Mouse (Mus musculus) kidney, embryonic 15.5 days (tissue): ENCODE measurements at regions not wholly inside any gene's neighbourhood (a gene's known extent, or its start where the extent isn't known, plus 50 kb on each side); places are given as distances from the start of the nearest gene placed in this dataset.
A peak's percentile ranks its signal among the peaks of the same experiment; 100 is the strongest.

Experiments
- ATAC-seq: fragments of 200-750 bp; cut with Nextera tagmentation; replicated peaks from 2 replicates; pipeline ENCODE4 v1.8.0; 2017; ENCODE audit warnings: moderate TSS enrichment; ENCODE audit not compliant: low FRiP score
- H3K27ac ChIP-seq: fragments of 300-500 bp; sonication (generic); 2 replicates; pipeline ENCODE4 v1.5.1; 2015; ENCODE audit warnings: mild to moderate bottlenecking, inconsistent platforms
- H3K27me3 ChIP-seq: fragments of 300-500 bp; sonication (generic); 2 replicates; pipeline ENCODE4 v1.6.1; 2015; ENCODE audit warnings: inconsistent platforms
- H3K36me3 ChIP-seq: fragments of 300-500 bp; sonication (generic); 2 replicates; pipeline ENCODE4 v1.6.1; 2015; ENCODE audit warnings: inconsistent platforms
- H3K4me1 ChIP-seq: fragments of 300-500 bp; sonication (generic); 2 replicates; pipeline ENCODE4 v1.6.1; 2015; ENCODE audit warnings: inconsistent platforms
- H3K4me2 ChIP-seq: fragments of 300-500 bp; sonication (generic); 2 replicates; pipeline ENCODE4 v1.6.1; 2015; ENCODE audit warnings: moderate library complexity, mild to moderate bottlenecking, inconsistent platforms
- H3K4me3 ChIP-seq: fragments of 300-500 bp; sonication (generic); replicated peaks from 2 replicates; pipeline ENCODE4 v1.5.1; 2015; ENCODE audit warnings: mild to moderate bottlenecking, inconsistent platforms
- H3K9ac ChIP-seq: fragments of 300-500 bp; sonication (generic); 2 replicates; pipeline ENCODE4 v1.6.1; 2015; ENCODE audit warnings: mild to moderate bottlenecking, inconsistent platforms
- H3K9me3 ChIP-seq: fragments of 300-500 bp; sonication (generic); replicated peaks from 2 replicates; pipeline ENCODE4 v1.6.1; 2016; ENCODE audit warnings: inconsistent platforms
- WGBS: fragments of 180-500 bp; shearing (Covaris S2); methylation state at CpG from one replicate; pipeline ENCODE4 v1.1.7; 2015; ENCODE audit warnings: mixed read lengths; 5-methylcytosine and 5-hydroxymethylcytosine counted together

DNA sequence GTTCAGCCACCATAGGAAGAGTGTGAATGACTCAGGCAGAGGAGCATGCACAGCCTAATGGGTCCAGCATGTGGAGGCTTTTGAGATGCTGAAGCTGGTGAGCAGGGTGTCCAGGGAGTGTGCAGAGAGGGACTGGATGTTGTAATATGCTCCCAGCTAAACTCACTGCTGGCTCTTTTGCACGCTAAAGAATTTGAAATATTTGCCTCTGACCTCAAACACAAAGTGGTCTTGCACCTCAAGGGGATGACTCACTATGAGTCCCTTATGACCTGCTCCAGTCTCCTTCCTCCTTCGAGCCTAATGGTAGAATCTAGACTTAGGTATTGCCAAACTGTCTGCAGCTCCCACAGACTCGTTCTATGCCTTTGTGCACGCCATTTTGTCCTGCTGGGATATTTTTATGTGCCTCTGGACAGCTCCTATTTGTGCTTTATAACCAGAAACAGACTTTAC is 55.0 kb upstream of the Slit3 start:
- Histone ChIP-seq H3K9me3 (no peaks in the 10 kb centered on the region), H3K9ac (no peak overlapping the region), H3K27me3 (0 out of 2 replicates have a peak, but pooled peaks cover 1% of the 10 kb centered on the region), H3K4me2 (no peak overlapping the region), H3K4me1 (no peaks in the 10 kb centered on the region), H3K36me3 (no peaks in the 10 kb centered on the region), H3K4me3 (no peak overlapping the region), H3K27ac (no peak overlapping the region)
- no peak for ATAC-seq
- 37% methylated on average over 4 of the region's 4 CpGs for WGBS

DNA sequence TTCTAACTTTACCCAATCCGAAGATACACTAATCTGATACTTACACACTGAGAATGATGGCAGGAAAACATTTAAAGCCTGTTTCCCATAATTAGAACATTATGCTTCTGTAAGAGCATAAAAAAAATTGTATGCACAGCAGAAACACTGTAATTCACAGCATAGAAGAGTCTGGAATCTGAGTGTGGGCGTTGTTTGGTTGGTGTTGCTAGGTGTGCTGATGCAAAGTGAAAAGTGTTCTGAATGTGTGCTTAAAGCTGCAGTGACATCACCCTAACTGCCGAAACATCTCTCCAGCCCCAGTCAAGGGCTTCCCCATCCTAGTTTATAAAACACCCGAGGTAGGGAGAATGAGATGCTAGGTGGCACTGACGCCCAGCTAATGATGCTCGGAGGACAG is 63.2 kb upstream of the Slit3 start:
- H3K9me3 ChIP-seq: no peaks in the 10 kb centered on the region
- 79% methylated on average over 6 of the region's 6 CpGs for WGBS
- no peak overlapping the region for H3K4me2 ChIP-seq
- H3K9ac ChIP-seq: no peak overlapping the region
- ATAC-seq: no peak
- no peaks in the 10 kb centered on the region for H3K36me3 ChIP-seq
- no peak overlapping the region for H3K27ac ChIP-seq
- peaks cover 4% of the 10 kb centered on the region; the same call in 1 of the 2 replicates for H3K4me1 ChIP-seq
- H3K27me3 ChIP-seq: no peaks in the 10 kb centered on the region
- H3K4me3 ChIP-seq: no peak overlapping the region

DNA sequence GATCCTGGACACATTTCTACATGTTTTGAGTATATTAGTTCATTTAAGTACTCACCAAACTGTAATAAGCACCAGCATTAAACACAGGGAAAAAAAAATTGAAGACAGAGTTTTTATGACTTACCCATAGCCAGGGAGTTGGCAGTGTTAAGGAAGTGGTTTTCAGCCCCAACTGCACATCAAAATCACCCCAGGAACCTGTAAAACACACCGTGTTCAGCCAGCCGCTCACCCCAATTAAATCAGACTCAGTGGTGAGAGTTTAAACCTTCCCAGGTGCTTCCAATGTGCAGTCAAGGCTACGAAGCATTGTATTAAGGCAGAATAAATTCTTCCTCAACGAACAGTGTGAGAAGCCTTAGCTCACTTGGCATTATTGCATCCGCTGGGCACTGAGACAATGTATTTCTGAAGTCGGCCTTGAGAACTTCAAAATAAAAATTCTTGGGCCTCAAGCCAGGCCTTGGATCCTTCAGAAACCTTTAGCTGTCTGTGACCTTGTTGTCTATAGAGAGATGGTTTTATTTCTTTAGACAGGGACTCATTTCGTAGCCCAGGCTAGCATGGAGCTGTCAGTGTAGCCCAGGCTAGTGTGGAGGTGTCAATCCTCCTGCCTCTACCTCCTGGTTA is 65.4 kb upstream of the Slit3 start:
- no peak overlapping the region for H3K27ac ChIP-seq
- no peak for ATAC-seq
- H3K9ac ChIP-seq: no peak overlapping the region
- no peaks in the 10 kb centered on the region for H3K9me3 ChIP-seq
- H3K4me2 ChIP-seq: no peak overlapping the region
- 82% methylated on average over 7 of the region's 7 CpGs for WGBS
- H3K4me1 ChIP-seq: peaks cover 4% of the 10 kb centered on the region; the same call in 1 of the 2 replicates
- no peak overlapping the region for H3K4me3 ChIP-seq
- H3K36me3 ChIP-seq: no peaks in the 10 kb centered on the region
- H3K27me3 ChIP-seq: no peaks in the 10 kb centered on the region

DNA sequence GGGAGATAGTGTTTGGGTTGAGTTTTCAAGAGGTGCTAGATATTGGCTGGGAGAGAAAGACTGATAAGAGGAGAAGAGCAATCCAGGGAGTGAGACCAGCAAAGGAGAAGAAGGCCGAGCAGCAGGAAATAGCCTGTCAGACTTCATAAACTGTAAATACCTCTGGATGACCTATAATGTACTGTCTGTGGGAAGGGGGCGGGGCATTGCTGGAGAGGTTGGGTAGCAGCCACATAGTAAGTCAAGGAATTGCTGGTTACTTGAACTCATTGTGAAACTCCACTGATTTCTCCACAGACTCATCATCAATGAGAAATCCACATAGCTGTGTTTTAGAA is 67.4 kb upstream of the Slit3 start:
- Histone ChIP-seq H3K4me2 (no peak overlapping the region), H3K36me3 (no peaks in the 10 kb centered on the region), H3K9me3 (no peaks in the 10 kb centered on the region), H3K4me1 (peaks cover 10% of the 10 kb centered on the region; the same call in 1 of the 2 replicates), H3K4me3 (no peak overlapping the region), H3K9ac (no peak overlapping the region), H3K27me3 (no peaks in the 10 kb centered on the region), H3K27ac (0 out of 2 replicates have a peak overlapping the region, but pooled peaks have one; percentile 13)
- no peak for ATAC-seq
- WGBS: 44% methylated on average over 2 of the region's 2 CpGs

DNA sequence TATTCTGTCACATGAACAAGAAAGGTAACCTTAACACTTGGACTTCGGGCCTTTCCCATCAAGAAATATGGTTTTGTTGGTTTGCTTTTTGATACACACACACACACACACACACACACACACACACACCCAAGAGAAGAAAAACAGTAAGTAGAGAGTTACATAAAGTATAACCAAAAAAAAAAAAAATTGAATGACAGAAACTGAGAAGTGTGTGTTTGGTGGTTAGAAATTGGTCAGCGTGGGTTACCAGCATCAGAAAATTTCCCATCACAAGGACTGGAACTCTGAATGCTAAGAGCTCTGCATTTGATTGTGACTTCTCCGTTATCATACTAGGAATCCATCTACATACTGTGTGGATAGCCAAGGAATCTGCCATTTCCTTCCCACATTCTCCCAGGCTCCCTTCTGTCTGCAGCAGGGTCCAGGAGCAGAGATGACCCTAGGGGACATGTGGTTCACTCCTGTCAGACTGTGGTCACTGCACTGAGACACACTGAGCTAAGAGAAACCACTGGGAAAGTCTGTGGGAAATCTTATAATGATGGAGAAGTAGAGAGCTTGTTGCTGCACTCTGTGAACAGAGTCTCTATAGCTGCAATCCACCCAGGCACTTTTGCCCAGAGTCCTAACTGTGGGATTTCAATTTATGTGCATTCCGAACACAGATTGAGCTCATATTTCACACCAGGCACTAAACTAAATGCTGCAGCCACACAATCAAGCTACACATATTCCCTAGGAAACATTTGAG is 68.0 kb upstream of the Slit3 start:
- Histone ChIP-seq H3K36me3 (no peaks in the 10 kb centered on the region), H3K27ac (0 out of 2 replicates have a peak overlapping the region, but pooled peaks have one; percentile 13), H3K4me1 (peaks cover 10% of the 10 kb centered on the region; the same call in 1 of the 2 replicates), H3K9ac (no peak overlapping the region), H3K9me3 (no peaks in the 10 kb centered on the region), H3K4me3 (no peak overlapping the region), H3K4me2 (no peak overlapping the region), H3K27me3 (no peaks in the 10 kb centered on the region)
- no peak for ATAC-seq
- 77% methylated on average over 4 of the region's 4 CpGs for whole genome bisulfite sequencing

DNA sequence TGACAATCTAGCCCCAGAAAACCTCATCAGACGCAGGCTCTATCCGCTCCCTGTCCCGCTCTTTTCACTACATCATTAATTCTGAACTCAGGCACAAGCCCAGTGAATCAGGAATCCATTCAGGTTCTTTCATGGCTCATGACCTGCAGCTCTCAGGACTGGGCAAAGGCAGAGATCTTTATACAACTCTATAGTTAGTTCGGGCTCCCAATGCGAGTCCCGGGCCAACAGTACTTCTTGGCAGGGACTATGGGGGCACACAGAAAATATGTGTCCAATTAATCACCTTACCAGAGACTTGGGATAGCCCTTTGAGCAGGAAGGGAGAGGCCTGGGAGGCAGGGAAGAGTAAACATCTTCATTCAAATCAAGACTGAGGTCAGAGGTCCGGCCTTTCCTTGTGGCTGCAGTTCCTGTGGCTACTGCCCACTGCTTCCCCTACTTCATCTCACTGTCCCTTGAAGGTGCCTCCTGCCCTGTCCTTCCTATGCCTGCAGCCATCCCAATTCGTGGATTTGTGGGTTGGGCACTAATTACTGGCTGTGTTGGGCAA is 71.3 kb upstream of the Slit3 start:
- WGBS: 58% methylated on average over 8 of the region's 8 CpGs
- no peak for ATAC-seq

DNA sequence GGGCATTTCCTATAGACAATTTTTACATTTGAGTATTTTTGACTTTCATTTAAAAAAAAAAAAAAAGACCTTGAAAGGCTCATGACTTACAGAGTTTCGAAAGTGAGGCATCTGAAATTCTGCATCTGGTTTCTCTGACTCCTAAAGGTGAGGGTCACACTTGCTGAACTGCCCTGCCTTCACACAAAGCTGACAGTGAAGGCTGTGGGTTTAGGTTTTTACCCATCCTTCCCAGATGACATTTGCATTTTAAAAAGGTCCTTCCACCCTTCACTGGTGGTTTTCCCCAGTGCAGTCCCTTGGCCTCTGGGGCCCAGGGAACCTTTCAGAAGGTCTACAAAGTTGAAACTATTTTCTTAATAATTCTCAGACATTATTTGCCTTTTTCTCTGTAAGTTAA is 76.4 kb upstream of the Slit3 start:
- Histone ChIP-seq H3K4me1 (0 out of 2 replicates have a peak, but pooled peaks cover 2% of the 10 kb centered on the region), H3K27me3 (no peaks in the 10 kb centered on the region), H3K4me3 (no peak overlapping the region), H3K27ac (no peak overlapping the region), H3K36me3 (no peaks in the 10 kb centered on the region), H3K9ac (no peak overlapping the region), H3K9me3 (no peaks in the 10 kb centered on the region), H3K4me2 (no peak overlapping the region)
- no peak for ATAC-seq
- WGBS: 82% methylated on average over 1 of the region's 1 CpGs

More for the DNA sequence above, 71.3 kb upstream of the Slit3 start:
- no peak overlapping the region for H3K4me2 ChIP-seq
- no peaks in the 10 kb centered on the region for H3K9me3 ChIP-seq
- no peaks in the 10 kb centered on the region for H3K36me3 ChIP-seq
- H3K9ac ChIP-seq: no peak overlapping the region
- H3K4me3 ChIP-seq: no peak overlapping the region
- H3K27ac ChIP-seq: no peak overlapping the region
- H3K27me3 ChIP-seq: no peaks in the 10 kb centered on the region
- peaks cover 10% of the 10 kb centered on the region; the same call in 1 of the 2 replicates for H3K4me1 ChIP-seq

DNA sequence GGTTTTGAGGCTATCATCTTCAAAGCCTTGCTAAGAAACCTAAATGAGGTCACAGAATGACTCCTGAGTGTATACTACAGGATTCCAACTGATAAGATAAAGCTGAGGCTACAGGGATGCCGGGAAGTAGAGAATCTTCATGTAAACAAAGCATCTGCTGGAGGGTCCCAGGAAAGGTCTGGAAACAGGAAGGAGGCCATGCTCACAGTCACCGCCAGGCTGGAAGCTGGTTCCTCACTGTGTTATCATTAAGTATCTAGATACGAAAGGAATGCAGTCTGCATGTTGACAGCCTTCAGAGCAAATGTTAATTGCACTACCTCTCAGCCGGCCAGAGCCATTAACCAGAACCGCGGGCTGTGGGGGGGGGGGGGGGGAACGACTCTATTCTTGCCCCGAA is 96.6 kb upstream of the Slit3 start:
- ATAC-seq: no peak
- 12% methylated on average over 8 of the region's 8 CpGs for WGBS
- H3K36me3 ChIP-seq: no peaks in the 10 kb centered on the region
- H3K9me3 ChIP-seq: no peaks in the 10 kb centered on the region
- H3K27ac ChIP-seq: no peak overlapping the region
- no peak overlapping the region for H3K4me3 ChIP-seq
- peaks cover 12% of the 10 kb centered on the region for H3K4me1 ChIP-seq
- H3K9ac ChIP-seq: no peak overlapping the region
- H3K27me3 ChIP-seq: no peaks in the 10 kb centered on the region
- peak overlapping the region; percentile 36 for H3K4me2 ChIP-seq

DNA sequence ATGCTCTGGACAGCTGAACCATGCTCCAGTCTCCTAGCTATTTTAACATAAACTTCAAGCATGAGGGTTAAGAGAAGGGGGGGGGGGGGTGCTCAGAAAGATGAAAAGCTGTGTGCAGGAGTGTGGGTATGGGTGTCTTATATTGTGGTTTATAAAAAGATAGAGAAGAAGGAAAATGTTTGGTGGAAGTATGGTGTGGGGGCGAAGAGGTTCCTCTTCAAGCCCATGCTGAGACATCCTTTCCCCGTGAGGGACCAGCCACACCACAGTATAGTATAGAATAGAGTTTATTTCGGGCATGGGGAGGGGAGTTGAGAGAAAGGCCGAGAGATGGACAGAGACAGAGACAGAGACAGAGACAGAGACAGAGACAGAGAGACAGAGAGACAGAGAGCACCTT is 97.2 kb upstream of the Slit3 start:
- Histone ChIP-seq H3K9ac (no peak overlapping the region), H3K9me3 (no peaks in the 10 kb centered on the region), H3K4me2 (no peak overlapping the region), H3K36me3 (no peaks in the 10 kb centered on the region), H3K4me3 (no peak overlapping the region), H3K27ac (no peak overlapping the region), H3K27me3 (no peaks in the 10 kb centered on the region), H3K4me1 (peaks cover 12% of the 10 kb centered on the region)
- WGBS: 92% methylated on average over 4 of the region's 4 CpGs
- ATAC-seq: no peak

DNA sequence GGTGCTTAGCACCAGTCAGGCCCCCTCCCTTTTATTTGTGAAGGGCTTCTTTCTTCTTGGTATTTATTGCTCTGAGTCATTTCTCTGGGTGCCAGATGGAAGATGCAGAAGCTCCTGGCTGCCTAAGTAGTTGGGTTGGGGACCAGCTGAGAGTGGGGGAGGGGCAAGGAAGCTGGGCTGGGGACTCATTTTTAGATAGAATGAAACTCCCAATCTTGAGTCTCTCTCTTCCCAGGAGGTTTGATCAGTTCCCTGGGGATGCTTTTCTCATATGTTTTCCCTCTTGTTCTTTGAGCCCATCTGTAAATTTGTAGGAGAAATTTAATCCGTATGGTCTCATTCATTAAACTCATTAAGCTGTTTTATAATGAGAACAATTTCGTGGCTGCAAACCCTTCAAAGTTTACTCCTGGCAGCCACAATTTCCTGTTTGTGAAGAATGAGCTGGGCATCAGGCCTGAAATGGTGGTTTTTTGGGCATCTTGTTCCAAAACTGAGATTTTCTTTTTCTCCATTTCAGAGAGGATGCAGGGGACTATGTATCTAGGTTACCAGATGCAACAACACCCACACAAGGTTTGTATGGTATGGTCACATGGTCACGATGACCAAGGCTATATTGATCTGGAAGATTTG is 98.9 kb upstream of the Slit3 start:
- no peak overlapping the region for H3K4me3 ChIP-seq
- H3K27ac ChIP-seq: no peak overlapping the region
- no peaks in the 10 kb centered on the region for H3K36me3 ChIP-seq
- peaks cover 12% of the 10 kb centered on the region for H3K4me1 ChIP-seq
- no peak for ATAC-seq
- no peaks in the 10 kb centered on the region for H3K27me3 ChIP-seq
- no peak overlapping the region for H3K9ac ChIP-seq
- no peaks in the 10 kb centered on the region for H3K9me3 ChIP-seq
- H3K4me2 ChIP-seq: no peak overlapping the region
- WGBS: 59% methylated on average over 3 of the region's 3 CpGs

DNA sequence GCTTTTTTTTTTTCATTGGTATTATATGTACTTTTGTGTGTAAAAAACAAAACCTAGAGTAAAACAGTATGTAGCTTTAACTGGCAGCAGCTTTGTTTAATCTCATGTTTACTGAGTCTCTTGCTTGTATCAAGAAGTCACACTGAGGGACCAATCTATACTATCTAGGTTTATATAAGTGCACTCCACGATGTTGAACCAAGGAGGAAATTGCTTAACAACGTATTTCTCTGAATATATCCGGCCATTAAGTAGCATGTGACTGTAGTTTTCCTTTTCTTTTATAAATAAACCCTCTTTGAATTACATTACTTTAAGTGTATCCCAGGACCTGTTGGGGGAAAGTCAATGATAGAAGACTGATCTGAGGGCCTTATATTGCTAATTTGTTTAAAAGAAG is 104.0 kb upstream of the Slit3 start:
- no peaks in the 10 kb centered on the region for H3K27me3 ChIP-seq
- no peaks in the 10 kb centered on the region for H3K36me3 ChIP-seq
- no peak for ATAC-seq
- no peak overlapping the region for H3K4me2 ChIP-seq
- no peaks in the 10 kb centered on the region for H3K4me1 ChIP-seq
- no peak overlapping the region for H3K27ac ChIP-seq
- H3K4me3 ChIP-seq: no peak overlapping the region
- no peaks in the 10 kb centered on the region for H3K9me3 ChIP-seq
- 67% methylated on average over 3 of the region's 3 CpGs for WGBS
- H3K9ac ChIP-seq: no peak overlapping the region
